9 mouse cellular contexts compared by ENCODE assay signal in genomic region chr13:51314541-51314977, GRCm38 (mm10).
DNase-seq lines count a peak whose midpoint lies in the region; ATAC-seq lines count a peak whose summit lies in the region.
"Had no signal": no experiment of that assay in that cellular context is flagged by ENCODE, and none has a peak within 500 bp of the region (broad histone marks: within the 10 kb centered on the region; RNA-seq: fewer than 3 reads in every experiment).

No protein-coding gene starts in this region.

- H3K36me3 ChIP-seq in forebrain, embryonic 12.5 days (replicated peaks), result no peaks in the 10 kb centered on the region

- WGBS in forebrain, embryonic 12.5 days, result 4% methylated on average over 5 of the region's 5 CpGs

- DNase-seq in ovary, adult 18-20 months (ENCODE audit: low spot score), result peak; percentile 15
- no peak for DNase-seq in ovary, postnatal 10 days (ENCODE audit: low spot score)
- peak; percentile 76 to 77 for DNase-seq in heart, postnatal 10 days
- DNase-seq in kidney, postnatal 4 days, result peak; percentile 74 to 85
- peak; percentile 85 for DNase-seq in neural tube, embryonic 10.5 days (ENCODE audit: extremely low spot score, low spot score)
- DNase-seq in layer of hippocampus, adult 18-20 months (ENCODE audit: low spot score in 2 of 2), result no peak

- peak overlapping the region; percentile 92 for H3K27ac ChIP-seq in forebrain, embryonic 12.5 days
- H3K27ac ChIP-seq: liver, embryonic 14.5 days had no signal

- H3K9me3 ChIP-seq in forebrain, embryonic 12.5 days, result no peaks in the 10 kb centered on the region

- intact Hi-C loops in heart, postnatal 10 days (cut with DNase I), result no loop called here

- 0 out of 2 replicates have a peak overlapping the region, but pooled peaks have one; percentile 9 for H3K4me2 ChIP-seq in forebrain, embryonic 12.5 days

- no peaks in the 10 kb centered on the region for H3K27me3 ChIP-seq in forebrain, embryonic 12.5 days

- peak overlapping the region; percentile 9; the same call in 1 of the 2 replicates for H3K9ac ChIP-seq in forebrain, embryonic 12.5 days
- H3K9ac ChIP-seq: liver, embryonic 14.5 days had no signal

- peaks cover 36% of the 10 kb centered on the region for H3K4me1 ChIP-seq in forebrain, embryonic 12.5 days

- peak; percentile 89 for ATAC-seq in forebrain, embryonic 12.5 days (ENCODE audit: low FRiP score)
- ATAC-seq in activated CD4-positive, CD25-positive, alpha-beta regulatory T cell, adult 4 months, result no peak

- H3K4me3 ChIP-seq in forebrain, embryonic 12.5 days (replicated peaks), result no peak overlapping the region

Comparison
In these comparisons a context has a peak if more than half of its experiments do, and no peak if none do; other contexts are left out.
1. DNase-seq: peak in ovary, adult 18-20 months (single experiment), heart, postnatal 10 days (2 of 2), kidney, postnatal 4 days (2 of 2) and neural tube, embryonic 10.5 days (single experiment); none in ovary, postnatal 10 days (single experiment) and layer of hippocampus, adult 18-20 months (0 of 2).